Mouse (Mus musculus) mouse trophoblast stem cell (cell line): ENCODE data around the gene Psma3.
"Not testable (repeated sequence)": the region's sequence is repeated elsewhere in the genome, so short reads cannot be mapped to it uniquely, and the experiment has no call there.

Experiments used
- in situ Hi-C, 2 experiments: fragments of 300-500 bp; cut with MseI, MboI; formaldehyde crosslinking; loops; 2 replicates in 1 of 2; 3 replicates in 1 of 2; pipeline ENCODE4 v1.15.1; 2025

Psma3 gene

GRCm38 (mm10) chr12:71001456-71001855 lies 27.0 kb downstream of the Psma3 start:
- in situ Hi-C loops, result no loop called here

GRCm38 (mm10) chr12:71003760-71004426 lies 29.5 kb downstream of the Psma3 start:
- in situ Hi-C loops, result no loop called here

- in situ Hi-C loops, result no loop called here
These were observed 31.7 kb downstream of the Psma3 start for GRCm38 (mm10) chr12:71006141-71006540.

- in situ Hi-C loops, result no loop called here
These were observed 32.5 kb downstream of the Psma3 start for GRCm38 (mm10) chr12:71006901-71007300.

- in situ Hi-C loops, result no loop called here
These were observed 35.3 kb downstream of the Psma3 start for GRCm38 (mm10) chr12:71009769-71010168.

GRCm38 (mm10) chr12:71014845-71015362 lies 40.5 kb downstream of the Psma3 start:
- in situ Hi-C loops, result no loop called here

GRCm38 (mm10) chr12:71015363-71016210 lies 41.2 kb downstream of the Psma3 start, which contains the start of gene Arid4a:
Arid4a (plus strand) TSS chr12:71015990.
- in situ Hi-C loops, result no loop called here

GRCm38 (mm10) chr12:71016211-71016502 lies 41.7 kb downstream of the Psma3 start:
- in situ Hi-C loops, result no loop called here

GRCm38 (mm10) chr12:71016503-71017241 lies 42.3 kb downstream of the Psma3 start:
- in situ Hi-C loops, result no loop called here

- in situ Hi-C loops, result no loop called here
These were observed 42.8 kb downstream of the Psma3 start for GRCm38 (mm10) chr12:71017242-71017571.

GRCm38 (mm10) chr12:71017827-71018226 lies 43.4 kb downstream of the Psma3 start:
- in situ Hi-C loops, result no loop called here

GRCm38 (mm10) chr12:71019211-71019610 lies 44.8 kb downstream of the Psma3 start:
- in situ Hi-C loops, result no loop called here

GRCm38 (mm10) chr12:71024411-71024810 lies 50.0 kb downstream of the Psma3 start:
- in situ Hi-C loops, result no loop called here

GRCm38 (mm10) chr12:71028265-71028664 lies 53.8 kb downstream of the Psma3 start:
- in situ Hi-C loops, result not testable (repeated sequence)

- in situ Hi-C loops, result no loop called here
These were observed 55.8 kb downstream of the Psma3 start for GRCm38 (mm10) chr12:71030260-71030659.

GRCm38 (mm10) chr12:71030722-71031121 lies 56.3 kb downstream of the Psma3 start:
- in situ Hi-C loops, result no loop called here

GRCm38 (mm10) chr12:71035826-71036225 lies 61.4 kb downstream of the Psma3 start:
- in situ Hi-C loops, result no loop called here

GRCm38 (mm10) chr12:71036729-71037404 lies 62.4 kb downstream of the Psma3 start:
- in situ Hi-C loops, result no loop called here

GRCm38 (mm10) chr12:71040462-71040861 lies 66.0 kb downstream of the Psma3 start:
- in situ Hi-C loops, result no loop called here

GRCm38 (mm10) chr12:71042451-71042850 lies 68.0 kb downstream of the Psma3 start:
- in situ Hi-C loops, result no loop called here

- in situ Hi-C loops, result no loop called here
These were observed 69.2 kb downstream of the Psma3 start for GRCm38 (mm10) chr12:71043571-71043970.

GRCm38 (mm10) chr12:71044488-71044887 lies 70.1 kb downstream of the Psma3 start:
- in situ Hi-C loops, result no loop called here
